In genomic region chr7:66003865-66004638, GRCm38 (mm10) we compare ENCODE assay signal across 29 mouse cellular contexts. TPM values are rescaled to one million over a fixed set of nuclear protein-coding genes. Genes with fewer than 3 reads are reported as not detected.
DNase-seq lines count a peak whose midpoint lies in the region; ATAC-seq and TF ChIP-seq lines count a peak whose summit lies in the region.
"Had no signal": no experiment of that assay in that cellular context is flagged by ENCODE, and none has a peak within 500 bp of the region (broad histone marks: within the 10 kb centered on the region; RNA-seq: fewer than 3 reads in every experiment).

No protein-coding gene starts in this region.

- no peak overlapping the region for H3K9ac ChIP-seq in liver, postnatal 0 days (replicated peaks)
- H3K9ac ChIP-seq in embryonic facial prominence, embryonic 11.5 days (replicated peaks; ENCODE audit: low read length) = no peak overlapping the region
- H3K9ac ChIP-seq in embryonic facial prominence, embryonic 13.5 days = no peak overlapping the region
- H3K9ac ChIP-seq in limb, embryonic 14.5 days (ENCODE audit: low read depth, low read length, severe bottlenecking) = no peak overlapping the region
- no peak overlapping the region for H3K9ac ChIP-seq in forebrain, embryonic 11.5 days (ENCODE audit: low read length)
- H3K9ac ChIP-seq: forebrain, postnatal 0 days; heart, embryonic 13.5 days; hindbrain, embryonic 12.5 days; hindbrain, embryonic 15.5 days had no signal

- peak; percentile 82 for ATAC-seq in liver, postnatal 0 days
- ATAC-seq in embryonic facial prominence, embryonic 11.5 days (replicated peaks; ENCODE audit: insufficient number of reproducible peaks, low FRiP score, low TSS enrichment, low read depth) = no peak
- ATAC-seq in embryonic facial prominence, embryonic 13.5 days (ENCODE audit: insufficient number of reproducible peaks, insufficient read depth, low FRiP score, low TSS enrichment, low read depth) = no peak
- ATAC-seq in limb, embryonic 14.5 days (ENCODE audit: low FRiP score, low read depth) = no peak
- no peak for ATAC-seq in activated CD4-positive, CD25-positive, alpha-beta regulatory T cell, adult 4 months
- ATAC-seq in frontal cortex, adult (ENCODE audit: low TSS enrichment) = no peak
- no peak for ATAC-seq in forebrain, embryonic 11.5 days (replicated peaks; ENCODE audit: low FRiP score)
- ATAC-seq: CD4-positive, CD25-positive, alpha-beta regulatory T cell, adult 4 months; forebrain, embryonic 14.5 days; forebrain, postnatal 0 days had no signal

- no peak overlapping the region for H3K4me2 ChIP-seq in liver, postnatal 0 days (ENCODE audit: low read depth, low read length)
- H3K4me2 ChIP-seq in embryonic facial prominence, embryonic 11.5 days (ENCODE audit: low read depth, low read length) = no peak overlapping the region
- H3K4me2 ChIP-seq in embryonic facial prominence, embryonic 13.5 days = peak overlapping the region; percentile 12; the same call in 1 of the 2 replicates
- no peak overlapping the region for H3K4me2 ChIP-seq in limb, embryonic 14.5 days (replicated peaks; ENCODE audit: low read depth, low read length, severe bottlenecking)
- no peak overlapping the region for H3K4me2 ChIP-seq in forebrain, embryonic 11.5 days (ENCODE audit: low read depth, low read length, severe bottlenecking)
- H3K4me2 ChIP-seq: heart, embryonic 13.5 days; hindbrain, embryonic 12.5 days; hindbrain, embryonic 15.5 days had no signal

- 0 out of 2 replicates have a peak, but pooled peaks have one; percentile 16 for TF ChIP-seq EP300 in liver, postnatal 0 days (IDR thresholded peaks at IDR 0.05; ENCODE audit: low read depth)

- no peak for TF ChIP-seq CTCF in liver, postnatal 0 days (IDR thresholded peaks at IDR 0.05; ENCODE audit: low read depth)

- H3K4me1 ChIP-seq in liver, postnatal 0 days (ENCODE audit: insufficient read depth) = no peaks in the 10 kb centered on the region
- H3K4me1 ChIP-seq in embryonic facial prominence, embryonic 11.5 days (ENCODE audit: control insufficient read depth, insufficient read depth, low read length) = no peaks in the 10 kb centered on the region
- H3K4me1 ChIP-seq in embryonic facial prominence, embryonic 13.5 days = peaks cover 27% of the 10 kb centered on the region
- H3K4me1 ChIP-seq in limb, embryonic 14.5 days (ENCODE audit: control insufficient read depth, insufficient read depth, low read length) = 0 out of 2 replicates have a peak, but pooled peaks cover 6% of the 10 kb centered on the region
- H3K4me1 ChIP-seq in forebrain, embryonic 11.5 days (replicated peaks; ENCODE audit: control insufficient read depth, insufficient read depth, low read length) = no peaks in the 10 kb centered on the region
- H3K4me1 ChIP-seq: heart, embryonic 13.5 days; hindbrain, embryonic 12.5 days; hindbrain, embryonic 15.5 days had no signal

- DNase-seq in liver, postnatal 0 days = no peak
- DNase-seq in liver = no peak
- DNase-seq in embryonic facial prominence, embryonic 11.5 days (ENCODE audit: low spot score) = peak; percentile 63
- DNase-seq in limb, embryonic 14.5 days (ENCODE audit: low spot score) = peak; percentile 55
- DNase-seq in forebrain, embryonic 11.5 days (ENCODE audit: low spot score) = no peak
- DNase-seq: adrenal gland, adult 8-10 months; adrenal gland, postnatal 25 days; cerebellum, adult 8-10 months; cerebellum, postnatal 10 days; cerebellum, postnatal 36 days; forebrain, postnatal 0 days; gastrocnemius, postnatal 25 days; heart, adult 18-20 months; heart, postnatal 14 days had no signal

- H3K9me3 ChIP-seq in liver, postnatal 0 days (ENCODE audit: low read length) = no peaks in the 10 kb centered on the region
- H3K9me3 ChIP-seq in embryonic facial prominence, embryonic 11.5 days (replicated peaks; ENCODE audit: control insufficient read depth, low read length) = no peaks in the 10 kb centered on the region
- peaks cover 8% of the 10 kb centered on the region for H3K9me3 ChIP-seq in embryonic facial prominence, embryonic 13.5 days
- peaks cover 7% of the 10 kb centered on the region; the same call in 1 of the 2 replicates for H3K9me3 ChIP-seq in limb, embryonic 14.5 days (ENCODE audit: control insufficient read depth, low read length)
- no peaks in the 10 kb centered on the region; the same call in 1 of the 2 replicates for H3K9me3 ChIP-seq in forebrain, embryonic 11.5 days (ENCODE audit: control insufficient read depth, low read length)
- H3K9me3 ChIP-seq: hindbrain, embryonic 15.5 days had no signal

- no peaks in the 10 kb centered on the region for H3K36me3 ChIP-seq in liver, postnatal 0 days (replicated peaks; ENCODE audit: insufficient read depth, low read length)
- H3K36me3 ChIP-seq in embryonic facial prominence, embryonic 11.5 days (replicated peaks; ENCODE audit: control insufficient read depth, insufficient read depth, low read depth, low read length) = no peaks in the 10 kb centered on the region
- 0 out of 2 replicates have a peak, but pooled peaks cover 5% of the 10 kb centered on the region for H3K36me3 ChIP-seq in embryonic facial prominence, embryonic 13.5 days
- H3K36me3 ChIP-seq in limb, embryonic 14.5 days (ENCODE audit: control insufficient read depth, insufficient read depth, low read length) = no peaks in the 10 kb centered on the region
- H3K36me3 ChIP-seq in forebrain, embryonic 11.5 days (ENCODE audit: control insufficient read depth, insufficient read depth, low read length) = no peaks in the 10 kb centered on the region
- H3K36me3 ChIP-seq: forebrain, embryonic 10.5 days; heart, embryonic 13.5 days; hindbrain, embryonic 12.5 days; hindbrain, embryonic 15.5 days had no signal

- no peaks in the 10 kb centered on the region for H3K27me3 ChIP-seq in liver, postnatal 0 days (ENCODE audit: insufficient read depth, low read length)
- no peaks in the 10 kb centered on the region for H3K27me3 ChIP-seq in embryonic facial prominence, embryonic 11.5 days (ENCODE audit: control insufficient read depth, insufficient read depth, low read length)
- peaks cover 6% of the 10 kb centered on the region for H3K27me3 ChIP-seq in embryonic facial prominence, embryonic 13.5 days
- H3K27me3 ChIP-seq in limb, embryonic 14.5 days (ENCODE audit: control insufficient read depth, insufficient read depth, low read length) = no peaks in the 10 kb centered on the region
- no peaks in the 10 kb centered on the region for H3K27me3 ChIP-seq in forebrain, embryonic 11.5 days (ENCODE audit: control insufficient read depth, insufficient read depth, low read length)
- H3K27me3 ChIP-seq: heart, embryonic 13.5 days; hindbrain, embryonic 12.5 days; hindbrain, embryonic 15.5 days had no signal

- TF ChIP-seq POLR2A in limb, embryonic 14.5 days (IDR thresholded peaks at IDR 0.05; ENCODE audit: borderline replicate concordance, extremely low read depth, insufficient read depth, insufficient read length) = no peak

- H3K27ac ChIP-seq in liver, postnatal 0 days (ENCODE audit: low read depth) = peak overlapping the region; percentile 76
- no peak overlapping the region for H3K27ac ChIP-seq in embryonic facial prominence, embryonic 11.5 days (replicated peaks; ENCODE audit: low read depth, low read length)
- H3K27ac ChIP-seq in embryonic facial prominence, embryonic 13.5 days = peak overlapping the region; percentile 51; the same call in 1 of the 2 replicates
- no peak overlapping the region for H3K27ac ChIP-seq in limb, embryonic 14.5 days (replicated peaks; ENCODE audit: low read depth, low read length)
- H3K27ac ChIP-seq in forebrain, embryonic 11.5 days (ENCODE audit: low read depth, low read length) = no peak overlapping the region
- H3K27ac ChIP-seq: forebrain, embryonic 10.5 days; heart, embryonic 13.5 days; hindbrain, embryonic 12.5 days; hindbrain, embryonic 15.5 days had no signal

- H3K4me3 ChIP-seq in liver, postnatal 0 days (ENCODE audit: low read depth, low read length) = no peak overlapping the region
- H3K4me3 ChIP-seq in embryonic facial prominence, embryonic 11.5 days (ENCODE audit: low read depth, low read length) = no peak overlapping the region
- H3K4me3 ChIP-seq in embryonic facial prominence, embryonic 13.5 days = no peak overlapping the region
- no peak overlapping the region for H3K4me3 ChIP-seq in limb, embryonic 14.5 days (replicated peaks; ENCODE audit: low read length)
- H3K4me3 ChIP-seq in forebrain, embryonic 11.5 days (ENCODE audit: low read depth, low read length) = no peak overlapping the region
- H3K4me3 ChIP-seq: forebrain, embryonic 10.5 days; heart, embryonic 13.5 days; hindbrain, embryonic 12.5 days; hindbrain, embryonic 15.5 days had no signal

- WGBS in liver, postnatal 0 days (ENCODE audit: insufficient replicate concordance) = 64% methylated on average over 13 of the region's 13 CpGs
- 51% methylated on average over 13 of the region's 13 CpGs for WGBS in embryonic facial prominence, embryonic 11.5 days
- WGBS in embryonic facial prominence, embryonic 13.5 days = 36% methylated on average over 13 of the region's 13 CpGs
- 41% methylated on average over 13 of the region's 13 CpGs for WGBS in limb, embryonic 14.5 days
- 70% methylated on average over 13 of the region's 13 CpGs for WGBS in forebrain, embryonic 11.5 days

RNA-seq across cellular contexts. Expression of gene Gm45213, which starts 39.4 kb away (rescaled TPM):
- polyA plus RNA-seq in liver, postnatal 0 days (2015; fragmentation: Nextera tagmentation; extraction: Ambion mirVana) = not detected in 2 replicates
- polyA plus RNA-seq in embryonic facial prominence, embryonic 11.5 days (2014; fragmentation: Nextera tagmentation; extraction: Ambion mirVana) = not detected in 2 replicates
- polyA plus RNA-seq in embryonic facial prominence, embryonic 13.5 days (2015; fragmentation: Nextera tagmentation; extraction: Ambion mirVana) = not detected in 2 replicates
- polyA plus RNA-seq in limb, embryonic 14.5 days (2012; rRNA removed) = not detected in 2 replicates
- polyA plus RNA-seq in limb, embryonic 14.5 days (2014; fragmentation: Nextera tagmentation; extraction: Ambion mirVana) = not detected in 2 replicates
- not detected for polyA plus RNA-seq in activated CD4-positive, CD25-positive, alpha-beta regulatory T cell, adult 4 months (2017; shearing (Covaris generic))
- not detected in 2 replicates for polyA plus RNA-seq in forebrain, embryonic 11.5 days (2014; fragmentation: Nextera tagmentation; extraction: Ambion mirVana)
- polyA plus RNA-seq: brain, embryonic 14.5 days; C2C12; CD4-positive, CD25-positive, alpha-beta regulatory T cell, adult 4 months; cortical plate, adult 2 months; forebrain, embryonic 10.5 days; forebrain, embryonic 14.5 days; forebrain, postnatal 0 days; gonadal fat pad, adult 2 months; heart, embryonic 13.5 days; heart, embryonic 16.5 days; hindbrain, embryonic 12.5 days; hindbrain, embryonic 15.5 days; intestine, embryonic 14.5 days had no signal

RNA-seq across cellular contexts. Expression of gene Snrpa1, which starts 54.8 kb away (rescaled TPM):
- polyA plus RNA-seq in liver, postnatal 0 days (2015; fragmentation: Nextera tagmentation; extraction: Ambion mirVana) = 45.0 and 47.6 TPM in 2 replicates
- polyA plus RNA-seq in embryonic facial prominence, embryonic 11.5 days (2014; fragmentation: Nextera tagmentation; extraction: Ambion mirVana) = 252 and 276 TPM in 2 replicates
- polyA plus RNA-seq in embryonic facial prominence, embryonic 13.5 days (2015; fragmentation: Nextera tagmentation; extraction: Ambion mirVana) = 179 and 209 TPM in 2 replicates
- 62.3 and 78.2 TPM in 2 replicates for polyA plus RNA-seq in limb, embryonic 14.5 days (2012; rRNA removed)
- polyA plus RNA-seq in limb, embryonic 14.5 days (2014; fragmentation: Nextera tagmentation; extraction: Ambion mirVana) = 151 and 161 TPM in 2 replicates
- 100 to 1,000 TPM; 133 to 154 TPM for polyA plus RNA-seq in activated CD4-positive, CD25-positive, alpha-beta regulatory T cell, adult 4 months (2017; shearing (Covaris generic))
- 229 and 250 TPM in 2 replicates for polyA plus RNA-seq in forebrain, embryonic 11.5 days (2014; fragmentation: Nextera tagmentation; extraction: Ambion mirVana)

Comparison
In these comparisons a context has a peak if more than half of its experiments do, and no peak if none do; other contexts are left out.
1. H3K27ac ChIP-seq: peak in liver, postnatal 0 days (single experiment) and embryonic facial prominence, embryonic 13.5 days (single experiment); none in embryonic facial prominence, embryonic 11.5 days (single experiment), limb, embryonic 14.5 days (single experiment) and forebrain, embryonic 11.5 days (single experiment).
2. DNase-seq: peak in embryonic facial prominence, embryonic 11.5 days (single experiment) and limb, embryonic 14.5 days (single experiment); none in liver, postnatal 0 days (single experiment), liver (single experiment) and forebrain, embryonic 11.5 days (single experiment).